Mouse (Mus musculus): ENCODE data around the gene Ak2.

DNA sequence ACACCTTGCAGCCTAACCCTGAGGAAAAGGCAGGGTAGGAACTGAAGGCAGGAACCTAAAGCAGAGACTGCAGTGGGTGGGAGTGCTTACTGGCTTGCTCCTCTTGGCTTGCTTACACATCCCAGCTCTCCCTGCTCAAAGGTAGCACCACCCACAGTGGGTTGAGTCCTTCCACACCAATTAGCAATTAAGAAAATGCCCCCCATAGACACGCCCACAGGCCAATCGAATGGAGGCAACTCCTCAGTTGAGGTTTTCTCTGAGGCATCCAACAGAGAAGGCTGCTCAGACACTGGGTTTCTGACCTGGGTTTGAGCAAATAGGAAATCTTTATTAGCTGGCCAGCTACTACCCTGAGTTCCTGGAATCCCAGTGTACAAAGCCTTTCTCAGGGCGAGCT, 2.8 kb upstream of the Ak2 start:
- TF ChIP-seq CTCF (IDR thresholded peaks at IDR 0.05; ENCODE audit: borderline replicate concordance, control insufficient read depth, extremely low read depth, insufficient read depth, low read length, poor library complexity) (no peak), POLR2A (IDR thresholded peaks at IDR 0.05; ENCODE audit: control insufficient read depth, extremely low read depth, insufficient read depth, low read length, poor library complexity) (no peak)
